Mouse (Mus musculus) heart, embryonic 13.5 days (tissue): Measurements from ENCODE around the gene Gm20479. TPM values are rescaled to one million over a fixed set of nuclear protein-coding genes. Genes with fewer than 3 reads are reported as not detected.
A peak's percentile ranks its signal among the peaks of the same experiment; 100 is the strongest.

ENCODE experiments used
- ATAC-seq: fragments of 200-750 bp; cut with Nextera tagmentation; 2 replicates; pipeline ENCODE4 v1.8.0; 2017; ENCODE audit warnings: moderate TSS enrichment; ENCODE audit not compliant: insufficient number of reproducible peaks, low FRiP score, low TSS enrichment; ENCODE audit errors: extremely low read depth
- H3K27ac ChIP-seq: fragments of 300-500 bp; sonication (generic); replicated peaks from 2 replicates; pipeline ENCODE4 v1.5.1; 2015; ENCODE audit warnings: moderate library complexity, mild to moderate bottlenecking, inconsistent platforms
- H3K27me3 ChIP-seq: fragments of 300-500 bp; sonication (generic); replicated peaks from 2 replicates; pipeline ENCODE4 v1.6.1; 2015; ENCODE audit warnings: mild to moderate bottlenecking, inconsistent platforms
- H3K36me3 ChIP-seq: fragments of 300-500 bp; sonication (generic); 2 replicates; pipeline ENCODE4 v1.6.1; 2015; ENCODE audit warnings: mild to moderate bottlenecking, inconsistent platforms
- H3K4me1 ChIP-seq: fragments of 300-500 bp; sonication (generic); 2 replicates; pipeline ENCODE4 v1.6.1; 2015; ENCODE audit warnings: inconsistent platforms
- H3K4me2 ChIP-seq: fragments of 300-500 bp; sonication (generic); 2 replicates; pipeline ENCODE4 v1.6.1; 2015; ENCODE audit warnings: inconsistent platforms, mild to moderate bottlenecking, moderate library complexity
- H3K4me3 ChIP-seq: fragments of 300-500 bp; sonication (generic); 2 replicates; pipeline ENCODE4 v1.5.1; 2015; ENCODE audit warnings: moderate library complexity, mild to moderate bottlenecking, inconsistent platforms
- H3K9ac ChIP-seq: fragments of 300-500 bp; sonication (generic); 2 replicates; pipeline ENCODE4 v1.6.1; 2015; ENCODE audit warnings: inconsistent platforms, mild to moderate bottlenecking, moderate library complexity
- H3K9me3 ChIP-seq: fragments of 300-500 bp; sonication (generic); 2 replicates; pipeline ENCODE4 v1.6.1; 2016; ENCODE audit warnings: inconsistent platforms
- WGBS: fragments of 180-500 bp; shearing (Covaris S2); methylation state at CpG from one replicate; pipeline ENCODE4 v1.1.7; 2015; ENCODE audit warnings: mixed read lengths; 5-methylcytosine and 5-hydroxymethylcytosine counted together
- polyA plus RNA-seq: library from polyadenylated mRNA; unstranded; fragments of >200 nt; fragmentation: Nextera tagmentation; extraction: Ambion mirVana; gene quantifications from 2 replicates; pipeline ENCODE4 v1.2.1, GENCODE M21; 2015

The Gm20479 gene
- polyA plus RNA-seq, 1 experiment from 2014 or later, result 0.90 TPM

DNA sequence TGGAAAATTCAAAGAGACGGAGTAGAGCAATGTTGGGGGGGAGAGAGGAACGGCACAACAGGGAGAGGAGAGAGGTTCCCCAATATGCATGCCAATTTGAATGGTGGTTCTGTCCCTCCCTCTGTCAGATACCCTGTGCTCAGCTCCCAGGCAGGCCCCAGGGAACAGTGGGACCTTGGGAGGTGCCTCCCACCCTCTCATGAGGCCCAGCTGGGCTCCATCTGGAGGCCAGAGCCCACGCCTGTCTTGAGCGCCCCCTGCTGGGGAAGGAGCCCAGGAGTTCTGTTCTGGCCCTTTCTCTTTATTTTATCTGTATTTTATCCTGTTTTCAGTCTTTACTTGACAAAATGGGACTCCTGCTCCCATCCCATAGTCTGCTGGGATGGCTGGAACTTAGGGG is 27.5 kb upstream of the Gm20479 start:
- Histone ChIP-seq H3K27ac (no peak overlapping the region), H3K27me3 (peaks cover 32% of the 10 kb centered on the region), H3K4me1 (no peaks in the 10 kb centered on the region), H3K36me3 (no peaks in the 10 kb centered on the region), H3K9me3 (no peaks in the 10 kb centered on the region), H3K4me3 (no peak overlapping the region), H3K4me2 (no peak overlapping the region), H3K9ac (no peak overlapping the region)
- 34% methylated on average over 4 of the region's 4 CpGs for WGBS
- no peak for ATAC-seq

DNA sequence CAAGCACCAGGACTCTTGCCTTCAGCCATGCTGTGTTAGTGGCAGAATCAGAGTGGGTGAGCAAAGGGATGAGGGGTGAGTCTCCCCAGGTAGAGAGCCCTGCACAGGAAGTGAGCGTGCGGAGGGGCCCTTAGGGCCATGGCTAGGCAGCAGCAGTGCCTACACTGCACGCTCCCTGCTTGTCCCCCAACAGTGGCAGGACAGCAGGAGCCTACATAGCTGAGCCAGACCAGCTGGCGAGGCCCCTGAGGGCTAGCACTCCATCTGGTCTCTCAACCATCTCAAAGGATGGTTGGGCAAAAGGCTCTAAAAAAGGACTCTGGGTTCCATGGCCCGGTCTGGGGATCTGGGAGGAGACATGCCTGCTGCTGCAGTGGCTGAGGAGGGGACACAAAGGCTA is 26.9 kb upstream of the Gm20479 start:
- WGBS, result 75% methylated on average over 5 of the region's 5 CpGs

DNA sequence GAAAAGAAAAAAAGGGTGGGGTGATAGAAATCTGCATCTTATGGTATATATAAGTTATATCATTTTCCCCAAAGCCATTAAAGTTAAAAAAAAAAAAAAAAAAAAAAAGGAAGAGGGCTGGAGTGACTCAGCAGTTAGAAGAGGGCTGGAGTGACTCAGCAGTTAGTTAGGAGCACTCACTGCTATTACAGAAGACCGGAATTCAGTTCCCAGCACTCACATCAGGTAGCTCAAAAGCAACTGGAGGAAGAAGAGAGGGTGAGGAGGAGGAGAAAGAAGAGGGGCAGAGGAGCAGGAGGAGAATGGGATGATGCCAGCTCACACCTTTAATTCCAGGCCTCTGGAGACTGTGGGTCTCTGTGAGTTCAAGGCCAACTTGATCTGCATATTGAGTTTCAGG is 26.0 kb upstream of the Gm20479 start:
- Histone ChIP-seq H3K27me3 (peaks cover 45% of the 10 kb centered on the region), H3K9me3 (no peaks in the 10 kb centered on the region), H3K9ac (no peak overlapping the region), H3K4me1 (no peaks in the 10 kb centered on the region), H3K4me2 (no peak overlapping the region), H3K36me3 (no peaks in the 10 kb centered on the region), H3K4me3 (no peak overlapping the region), H3K27ac (no peak overlapping the region)
- peak; percentile 61; the same call in 1 of the 2 replicates for ATAC-seq
- WGBS, result 81% methylated on average over 1 of the region's 1 CpGs

More for the DNA sequence above, 26.9 kb upstream of the Gm20479 start:
- Histone ChIP-seq H3K4me1 (no peaks in the 10 kb centered on the region), H3K9me3 (no peaks in the 10 kb centered on the region), H3K36me3 (no peaks in the 10 kb centered on the region), H3K9ac (no peak overlapping the region), H3K27ac (no peak overlapping the region), H3K4me2 (no peak overlapping the region), H3K4me3 (no peak overlapping the region), H3K27me3 (peaks cover 37% of the 10 kb centered on the region)
- ATAC-seq, result no peak

DNA sequence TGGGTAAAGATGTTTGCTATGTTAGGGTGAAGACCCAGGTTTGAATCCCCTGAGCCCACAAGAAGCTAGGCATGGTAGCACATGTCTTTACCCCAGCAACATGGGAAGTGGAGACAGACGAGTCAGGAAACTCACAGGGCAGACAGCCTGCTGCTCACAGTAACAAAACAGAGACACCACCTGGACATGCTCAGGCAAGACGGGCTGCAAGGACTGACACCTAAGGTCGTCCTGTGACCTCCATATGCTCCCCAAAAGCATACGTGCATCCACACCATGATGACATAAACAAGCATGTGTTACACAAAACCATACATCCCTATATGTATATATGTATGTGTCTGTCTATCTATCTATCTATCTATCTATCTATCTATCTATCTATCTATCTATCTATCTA is 24.3 kb upstream of the Gm20479 start:
- no peak overlapping the region for H3K4me2 ChIP-seq
- H3K36me3 ChIP-seq, result no peaks in the 10 kb centered on the region
- no peak for ATAC-seq
- WGBS, result 42% methylated on average over 4 of the region's 4 CpGs
- no peak overlapping the region for H3K27ac ChIP-seq
- no peak overlapping the region for H3K4me3 ChIP-seq
- H3K9ac ChIP-seq, result no peak overlapping the region
- no peaks in the 10 kb centered on the region for H3K9me3 ChIP-seq
- H3K27me3 ChIP-seq, result peaks cover 59% of the 10 kb centered on the region
- H3K4me1 ChIP-seq, result no peaks in the 10 kb centered on the region

DNA sequence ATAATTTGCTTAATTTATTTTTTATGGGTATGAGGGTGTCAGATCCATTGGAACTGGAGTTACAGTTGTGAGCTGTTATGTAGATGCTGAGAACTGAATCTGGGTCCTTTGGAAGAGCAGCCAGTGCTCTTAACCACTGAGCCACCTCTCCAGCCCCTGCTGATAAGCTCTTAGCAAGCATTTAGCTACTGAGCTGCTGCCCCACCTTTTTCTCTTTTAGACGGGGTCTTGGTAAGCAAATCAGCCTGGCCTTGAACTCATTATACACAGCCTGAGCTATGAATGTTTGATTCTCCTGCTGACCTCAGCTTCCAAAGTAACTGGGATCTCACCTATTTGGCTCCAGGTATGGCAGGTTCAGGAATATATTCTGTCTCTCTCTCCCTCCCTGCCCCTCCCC is 23.8 kb upstream of the Gm20479 start:
- H3K4me2 ChIP-seq, result no peak overlapping the region

DNA sequence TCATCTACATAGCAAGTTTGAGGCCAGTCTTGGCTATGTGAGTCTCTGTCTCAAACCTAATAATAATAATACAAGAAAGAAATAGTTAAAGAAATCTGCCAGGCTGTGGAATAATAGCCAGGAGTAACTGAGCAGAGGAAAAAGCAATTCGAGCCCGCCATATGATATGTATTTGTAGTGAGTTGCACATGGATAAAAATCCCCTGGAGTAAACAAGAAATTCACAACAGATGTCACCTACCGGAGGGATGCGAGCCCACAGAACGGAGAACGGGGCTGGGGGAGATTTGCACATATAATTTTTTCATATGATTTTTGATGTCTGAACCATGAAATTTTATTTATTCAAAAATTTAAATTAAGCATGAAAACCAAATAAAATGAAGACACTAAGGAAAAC is 22.6 kb upstream of the Gm20479 start:
- Histone ChIP-seq H3K9ac (no peak overlapping the region), H3K4me1 (no peaks in the 10 kb centered on the region), H3K27ac (no peak overlapping the region), H3K9me3 (no peaks in the 10 kb centered on the region; the same call in 1 of the 2 replicates), H3K4me3 (no peak overlapping the region), H3K27me3 (peaks cover 71% of the 10 kb centered on the region), H3K4me2 (no peak overlapping the region), H3K36me3 (no peaks in the 10 kb centered on the region)
- no peak for ATAC-seq
- 77% methylated on average over 6 of the region's 6 CpGs for WGBS

More for the DNA sequence above, 23.8 kb upstream of the Gm20479 start:
- Histone ChIP-seq H3K9ac (no peak overlapping the region), H3K36me3 (no peaks in the 10 kb centered on the region), H3K9me3 (no peaks in the 10 kb centered on the region; the same call in 1 of the 2 replicates), H3K4me1 (no peaks in the 10 kb centered on the region), H3K27me3 (peaks cover 64% of the 10 kb centered on the region), H3K4me3 (no peak overlapping the region), H3K27ac (no peak overlapping the region)
- 33% methylated on average over 1 of the region's 1 CpGs for WGBS
- ATAC-seq, result no peak

DNA sequence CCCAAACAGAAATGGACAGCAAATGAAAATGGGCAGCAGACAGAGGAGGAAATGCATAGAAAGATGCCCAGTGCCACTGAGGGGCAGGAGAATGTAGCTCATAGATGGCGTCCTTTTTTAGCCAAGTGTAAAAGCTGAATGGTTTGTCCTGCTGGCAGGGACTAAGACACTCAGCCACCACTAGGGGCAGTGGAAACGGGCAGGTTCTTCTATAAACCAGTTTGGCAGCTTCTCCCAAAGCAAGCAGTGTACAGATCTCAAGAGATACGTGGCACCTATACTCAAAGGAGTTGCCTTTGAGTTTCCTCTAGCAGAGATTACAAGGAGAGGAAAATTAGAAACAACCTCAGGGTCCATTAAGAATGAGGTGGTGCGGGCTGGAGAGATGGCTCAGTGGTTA is 21.2 kb upstream of the Gm20479 start:
- no peak overlapping the region for H3K9ac ChIP-seq
- no peak overlapping the region for H3K27ac ChIP-seq
- no peak overlapping the region for H3K4me3 ChIP-seq
- no peaks in the 10 kb centered on the region for H3K36me3 ChIP-seq
- no peak overlapping the region for H3K4me2 ChIP-seq
- H3K9me3 ChIP-seq, result no peaks in the 10 kb centered on the region; the same call in 1 of the 2 replicates
- no peaks in the 10 kb centered on the region for H3K4me1 ChIP-seq
- ATAC-seq, result no peak
- 17% methylated on average over 4 of the region's 4 CpGs for WGBS
- peaks cover 76% of the 10 kb centered on the region for H3K27me3 ChIP-seq

DNA sequence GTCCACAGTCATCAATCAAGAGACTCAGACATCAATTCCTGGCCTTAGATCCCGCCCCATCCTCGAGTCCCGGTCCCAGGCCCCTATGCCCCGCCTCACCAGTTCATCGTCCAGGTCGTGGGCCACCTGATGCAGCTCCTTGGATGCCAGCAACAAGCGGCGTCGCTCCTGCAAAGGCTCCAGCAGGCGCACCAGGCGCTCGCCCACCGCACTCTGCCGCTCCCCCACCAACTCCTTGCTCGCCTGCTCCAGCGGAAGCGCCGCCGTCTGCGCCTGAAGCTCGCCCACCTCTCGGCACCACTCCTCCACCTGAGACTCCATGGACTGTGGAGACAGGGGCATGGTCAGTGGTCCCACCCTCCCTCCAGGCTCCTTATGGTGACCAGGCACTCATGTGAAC is 18.1 kb upstream of the Gm20479 start:
- no peak overlapping the region for H3K4me3 ChIP-seq
- WGBS, result 3% methylated on average over 22 of the region's 22 CpGs
- H3K27ac ChIP-seq, result no peak overlapping the region
- H3K27me3 ChIP-seq, result peaks cover 94% of the 10 kb centered on the region
- no peaks in the 10 kb centered on the region for H3K36me3 ChIP-seq
- no peak overlapping the region for H3K9ac ChIP-seq
- H3K4me1 ChIP-seq, result peaks cover 5% of the 10 kb centered on the region
- H3K9me3 ChIP-seq, result no peaks in the 10 kb centered on the region; the same call in 1 of the 2 replicates
- no peak for ATAC-seq
- H3K4me2 ChIP-seq, result no peak overlapping the region

DNA sequence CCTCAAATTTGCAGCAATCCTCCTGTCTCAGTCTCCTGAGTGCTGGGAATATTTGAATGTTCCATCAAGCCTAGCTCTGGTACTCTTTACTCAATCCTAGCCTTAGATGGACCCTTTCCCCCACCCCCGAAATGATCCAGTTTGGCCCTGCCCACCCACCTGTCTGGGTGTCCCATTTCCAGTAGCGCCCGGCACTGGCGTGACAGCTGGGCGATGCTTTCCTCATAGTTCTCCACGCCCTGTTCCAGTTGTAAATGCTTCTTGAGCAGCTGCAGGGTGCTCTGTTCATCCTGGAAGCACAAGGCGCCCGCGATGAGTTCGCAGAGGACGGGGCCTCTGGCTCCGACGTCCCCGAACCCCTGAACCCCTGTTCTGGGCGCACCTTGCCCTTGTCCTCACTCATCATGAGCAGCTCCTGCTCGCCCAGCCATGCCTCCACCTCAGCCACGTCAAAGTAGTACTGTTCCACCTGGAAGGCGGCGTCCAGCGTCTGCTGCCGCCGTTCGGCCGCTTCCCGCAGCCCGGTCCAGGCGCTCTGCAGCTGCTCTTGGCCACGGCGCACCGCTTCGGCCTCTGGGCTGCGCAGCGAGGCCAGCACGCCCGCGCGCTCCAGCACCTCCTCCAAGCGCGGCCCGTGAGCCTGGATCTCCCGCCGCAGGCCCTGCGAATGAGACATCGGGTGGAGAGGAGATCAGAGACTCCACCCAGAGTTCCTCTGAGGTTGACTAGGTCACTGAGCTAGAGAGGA is 14.7 kb upstream of the Gm20479 start:
- no peaks in the 10 kb centered on the region for H3K36me3 ChIP-seq
- peaks cover 10% of the 10 kb centered on the region for H3K4me1 ChIP-seq
- 6% methylated on average over 44 of the region's 44 CpGs for WGBS
- no peak for ATAC-seq
- peak overlapping the region; percentile 32 for H3K4me3 ChIP-seq
- peaks cover 5% of the 10 kb centered on the region; the same call in 1 of the 2 replicates for H3K9me3 ChIP-seq
- H3K9ac ChIP-seq, result 0 out of 2 replicates have a peak overlapping the region, but pooled peaks have one; percentile 40
- peaks cover 97% of the 10 kb centered on the region for H3K27me3 ChIP-seq
- H3K27ac ChIP-seq, result no peak overlapping the region
- peak overlapping the region; percentile 56 for H3K4me2 ChIP-seq

DNA sequence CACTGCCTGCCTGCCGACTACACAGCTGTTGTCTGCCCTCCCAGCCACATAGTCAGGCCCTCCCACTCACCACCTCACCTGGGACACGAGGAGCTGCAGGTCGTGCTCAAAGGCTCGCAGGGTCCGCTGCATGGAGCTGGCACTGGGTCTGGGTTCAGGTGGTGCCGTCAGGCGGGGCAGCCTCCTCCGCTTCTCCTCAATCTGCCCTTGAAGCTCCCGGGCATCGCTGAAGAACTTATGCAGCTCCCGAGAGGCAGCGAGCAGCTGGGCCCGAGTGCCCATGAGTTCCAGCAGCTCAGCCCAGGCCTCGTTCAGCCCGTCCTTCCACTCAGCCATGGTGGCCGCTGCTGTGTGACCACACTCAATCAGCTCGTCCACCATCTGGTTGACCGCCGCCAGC is 11.9 kb upstream of the Gm20479 start:
- 81% methylated on average over 19 of the region's 19 CpGs for WGBS
- no peak overlapping the region for H3K4me2 ChIP-seq
- ATAC-seq, result no peak

DNA sequence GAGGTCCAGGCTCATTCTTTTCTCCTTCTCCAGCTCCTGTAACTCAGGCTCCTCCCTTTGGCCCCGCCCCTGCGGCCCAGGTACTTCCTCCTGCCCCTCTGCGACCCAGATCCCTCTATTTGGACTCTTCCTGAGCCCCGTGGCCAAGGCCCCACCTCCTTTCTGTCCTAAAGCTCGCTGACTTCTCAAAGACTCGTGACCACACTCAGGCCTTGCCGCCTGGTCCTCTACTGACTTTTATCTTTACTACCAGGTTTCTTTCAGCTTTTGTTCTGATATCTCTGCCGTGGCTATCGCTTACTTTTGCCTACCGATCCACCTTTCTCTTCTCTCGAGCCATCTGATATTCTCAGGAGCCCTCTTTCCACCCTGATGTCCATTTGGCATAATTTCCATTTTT is 10.8 kb upstream of the Gm20479 start:
- Histone ChIP-seq H3K27me3 (peaks cover 100% of the 10 kb centered on the region), H3K9me3 (peaks cover 5% of the 10 kb centered on the region; the same call in 1 of the 2 replicates), H3K27ac (no peak overlapping the region), H3K4me3 (peak overlapping the region; percentile 3; the same call in 1 of the 2 replicates), H3K4me2 (peak overlapping the region; percentile 14), H3K4me1 (peaks cover 26% of the 10 kb centered on the region), H3K9ac (no peak overlapping the region), H3K36me3 (no peaks in the 10 kb centered on the region)
- 12% methylated on average over 11 of the region's 11 CpGs for WGBS
- ATAC-seq, result no peak

More for the DNA sequence above, 11.9 kb upstream of the Gm20479 start:
- H3K27ac ChIP-seq, result no peak overlapping the region
- H3K4me1 ChIP-seq, result peaks cover 21% of the 10 kb centered on the region
- H3K27me3 ChIP-seq, result peaks cover 100% of the 10 kb centered on the region
- no peaks in the 10 kb centered on the region for H3K36me3 ChIP-seq
- no peak overlapping the region for H3K9ac ChIP-seq
- H3K9me3 ChIP-seq, result peaks cover 5% of the 10 kb centered on the region; the same call in 1 of the 2 replicates
- H3K4me3 ChIP-seq, result no peak overlapping the region
